Mouse (Mus musculus): ENCODE measurements around the gene Cbfa2t2.

DNA sequence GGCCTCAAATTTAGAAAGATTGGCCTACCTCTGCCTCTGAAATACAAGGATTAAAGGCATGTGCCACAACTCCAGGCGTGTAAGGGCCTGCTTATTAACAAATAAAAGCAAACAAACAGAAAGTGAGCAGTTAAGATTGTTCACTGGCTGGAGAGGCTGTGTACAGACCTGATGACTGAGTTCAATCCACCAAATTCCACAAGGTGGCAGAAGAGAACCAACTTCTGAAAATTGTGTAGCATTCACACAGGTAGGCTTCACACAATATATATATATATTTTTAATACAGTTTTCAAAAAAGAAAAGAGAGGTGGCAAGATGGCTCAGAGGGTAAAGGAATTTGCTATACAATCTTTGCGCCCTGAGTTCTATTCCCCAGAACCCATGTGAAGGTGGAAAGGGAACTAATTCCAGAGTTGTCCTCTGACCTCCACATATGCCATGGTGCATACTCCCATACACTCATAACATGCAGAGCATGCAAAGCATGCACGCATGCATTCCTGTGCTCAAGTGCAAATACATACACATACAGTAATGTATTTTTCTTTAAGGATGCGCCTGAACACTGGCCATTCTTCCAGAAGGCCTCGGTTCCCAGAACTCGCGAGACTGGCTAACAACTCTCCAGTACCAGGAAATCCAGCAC, 24.1 kb upstream of the Cbfa2t2 start:
- no peak for TF ChIP-seq POLR2A (IDR thresholded peaks at IDR 0.05; ENCODE audit: extremely low read depth, insufficient read depth, low read length)
- peak; percentile 34 for TF ChIP-seq CTCF (IDR thresholded peaks at IDR 0.05; ENCODE audit: low read depth, low read length)

Measured in liver, adult 2 months (tissue).